Mouse (Mus musculus) embryonic fibroblast, embryonic 13.5 days (primary cell): Measurements from ENCODE around the gene Mllt10.

Experiments
- CTCF ChIP-seq: IDR thresholded peaks from 2 replicates; pipeline ENCODE4 v1.5.1; 2011; ENCODE audit warnings: mild to moderate bottlenecking, control low read depth, low read length, moderate library complexity, borderline replicate concordance; ENCODE audit not compliant: insufficient read depth
- POLR2A ChIP-seq: IDR thresholded peaks from 2 replicates; pipeline ENCODE4 v1.6.1; 2011; ENCODE audit warnings: low read depth, mild to moderate bottlenecking, control low read depth, low read length, moderate library complexity

DNA sequence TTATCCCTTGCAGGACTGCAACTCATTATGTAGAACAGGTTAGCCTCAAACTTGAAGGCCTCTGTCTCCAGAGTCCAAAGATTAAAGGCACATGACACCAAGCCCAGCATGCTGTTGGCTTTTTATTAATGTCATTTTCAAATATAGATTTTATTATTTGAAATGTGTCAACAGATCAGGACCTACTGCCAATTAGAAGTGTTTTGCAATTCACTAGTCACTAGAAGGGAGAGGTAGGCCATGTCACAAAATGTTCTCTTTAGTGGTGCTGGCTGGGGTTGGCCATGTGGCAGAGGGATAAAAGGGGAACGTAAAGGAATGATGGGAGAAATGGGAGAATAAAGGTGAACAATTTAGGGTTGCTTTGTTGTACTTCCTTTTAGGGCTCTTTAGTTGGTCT lies 38.8 kb downstream of the Mllt10 start:
- no peak for TF ChIP-seq CTCF
- TF ChIP-seq POLR2A = no peak
